Mouse (Mus musculus) forebrain, embryonic 16.5 days (tissue): Measurements from ENCODE around the gene Trim65. TPM values are rescaled to one million over a fixed set of nuclear protein-coding genes. Genes with fewer than 3 reads are reported as not detected.

Source experiments
- ATAC-seq: fragments of 200-750 bp; cut with Nextera tagmentation; 2 replicates; pipeline ENCODE4 v1.8.0; 2017; ENCODE audit warnings: mild to moderate bottlenecking, moderate library complexity
- H3K27ac ChIP-seq: fragments of 300-500 bp; sonication (generic); 2 replicates; pipeline ENCODE4 v1.5.1; 2014; ENCODE audit warnings: low read length, control low read depth
- H3K27me3 ChIP-seq: fragments of 300-500 bp; sonication (generic); replicated peaks from 2 replicates; pipeline ENCODE4 v1.6.1; 2014; ENCODE audit warnings: low read length; ENCODE audit not compliant: control insufficient read depth, insufficient read depth
- H3K36me3 ChIP-seq: fragments of 300-500 bp; sonication (generic); 2 replicates; pipeline ENCODE4 v1.6.1; 2014; ENCODE audit not compliant: control insufficient read depth, insufficient read depth
- H3K4me1 ChIP-seq: fragments of 300-500 bp; sonication (generic); replicated peaks from 2 replicates; pipeline ENCODE4 v1.6.1; 2014; ENCODE audit warnings: low read length; ENCODE audit not compliant: control insufficient read depth, insufficient read depth
- H3K4me2 ChIP-seq: fragments of 300-500 bp; sonication (generic); 2 replicates; pipeline ENCODE4 v1.6.1; 2014; ENCODE audit warnings: mild to moderate bottlenecking, low read length, control low read depth
- H3K4me3 ChIP-seq: fragments of 300-500 bp; sonication (generic); replicated peaks from 2 replicates; pipeline ENCODE4 v1.5.1; 2014; ENCODE audit warnings: mild to moderate bottlenecking, low read length, control low read depth
- H3K9ac ChIP-seq: fragments of 300-500 bp; sonication (generic); replicated peaks from 2 replicates; pipeline ENCODE4 v1.6.1; 2014; ENCODE audit warnings: low read depth, low read length, control low read depth
- H3K9me3 ChIP-seq: fragments of 300-500 bp; sonication (generic); 2 replicates; pipeline ENCODE4 v1.6.1; 2016; ENCODE audit warnings: low read length; ENCODE audit not compliant: control insufficient read depth
- WGBS: fragments of 180-500 bp; shearing (Covaris S2); extraction: QIAGEN DNeasy Blood & Tissue Kit; methylation state at CpG from one replicate; pipeline ENCODE4 v1.1.7; 2014; 5-methylcytosine and 5-hydroxymethylcytosine counted together
- polyA plus RNA-seq: library from polyadenylated mRNA; unstranded; fragments of >200 nt; fragmentation: Nextera tagmentation; extraction: Ambion mirVana; gene quantifications from 2 replicates; pipeline ENCODE4 v1.2.1, GENCODE M21; 2015

The Trim65 gene
- polyA plus RNA-seq, 1 experiment from 2014 or later = 2.0 TPM

- Histone ChIP-seq H3K27me3 (no peaks in the 10 kb centered on the region), H3K4me3 (peak overlapping the region; percentile 95), H3K4me2 (peak overlapping the region; percentile 84), H3K9me3 (no peaks in the 10 kb centered on the region), H3K9ac (peak overlapping the region; percentile 91), H3K36me3 (peaks cover 13% of the 10 kb centered on the region), H3K27ac (peak overlapping the region; percentile 91), H3K4me1 (peaks cover 19% of the 10 kb centered on the region)
- no peak for ATAC-seq
- 12% methylated on average over 6 of the region's 6 CpGs for WGBS
These were observed 36.3 kb upstream of the Trim65 start for GRCm38 (mm10) chr11:116167232-116167631.

- no peak overlapping the region for H3K27ac ChIP-seq
- no peak for ATAC-seq
- H3K36me3 ChIP-seq = peaks cover 10% of the 10 kb centered on the region
- WGBS = 34% methylated on average over 9 of the region's 9 CpGs
- no peak overlapping the region for H3K9ac ChIP-seq
- H3K9me3 ChIP-seq = no peaks in the 10 kb centered on the region
- H3K4me3 ChIP-seq = no peak overlapping the region
- no peaks in the 10 kb centered on the region for H3K27me3 ChIP-seq
- H3K4me1 ChIP-seq = peaks cover 19% of the 10 kb centered on the region
- H3K4me2 ChIP-seq = no peak overlapping the region
These were observed 32.1 kb upstream of the Trim65 start for GRCm38 (mm10) chr11:116163002-116163401.

- no peak overlapping the region for H3K9ac ChIP-seq
- H3K27ac ChIP-seq = no peak overlapping the region
- ATAC-seq = peak; percentile 50; the same call in 1 of the 2 replicates
These were observed 31.2 kb upstream of the Trim65 start for GRCm38 (mm10) chr11:116162146-116162545.

DNA sequence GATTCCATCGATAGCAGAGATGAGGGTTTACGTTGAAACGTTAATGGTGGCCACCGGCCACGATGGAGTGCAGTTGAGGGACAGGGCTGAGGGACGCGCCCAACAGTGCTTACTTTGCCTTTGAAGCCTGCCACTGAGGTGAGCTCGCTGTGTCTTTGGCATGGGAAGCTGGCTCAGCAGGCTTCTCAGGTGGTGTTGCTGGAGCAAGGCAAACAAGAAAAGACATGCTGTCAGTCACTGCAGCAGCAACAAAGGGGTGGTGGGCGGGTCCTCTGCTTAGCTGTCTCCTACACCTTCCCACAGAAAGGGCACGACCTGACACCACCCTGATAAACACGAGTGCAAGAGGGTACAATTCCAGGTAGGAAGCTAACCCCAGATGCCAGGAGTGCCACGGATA, 30.4 kb upstream of the Trim65 start:
- Histone ChIP-seq H3K9me3 (no peaks in the 10 kb centered on the region), H3K9ac (no peak overlapping the region), H3K36me3 (peaks cover 16% of the 10 kb centered on the region), H3K4me2 (no peak overlapping the region), H3K27me3 (no peaks in the 10 kb centered on the region), H3K27ac (no peak overlapping the region), H3K4me3 (no peak overlapping the region), H3K4me1 (peaks cover 9% of the 10 kb centered on the region)
- 73% methylated on average over 12 of the region's 12 CpGs for WGBS
- no peak for ATAC-seq

More at GRCm38 (mm10) chr11:116162146-116162545, 31.2 kb upstream of the Trim65 start:
- no peaks in the 10 kb centered on the region for H3K9me3 ChIP-seq
- H3K27me3 ChIP-seq = no peaks in the 10 kb centered on the region
- H3K36me3 ChIP-seq = peaks cover 11% of the 10 kb centered on the region
- H3K4me1 ChIP-seq = peaks cover 17% of the 10 kb centered on the region
- 63% methylated on average over 10 of the region's 10 CpGs for WGBS
- no peak overlapping the region for H3K4me3 ChIP-seq
- no peak overlapping the region for H3K4me2 ChIP-seq

DNA sequence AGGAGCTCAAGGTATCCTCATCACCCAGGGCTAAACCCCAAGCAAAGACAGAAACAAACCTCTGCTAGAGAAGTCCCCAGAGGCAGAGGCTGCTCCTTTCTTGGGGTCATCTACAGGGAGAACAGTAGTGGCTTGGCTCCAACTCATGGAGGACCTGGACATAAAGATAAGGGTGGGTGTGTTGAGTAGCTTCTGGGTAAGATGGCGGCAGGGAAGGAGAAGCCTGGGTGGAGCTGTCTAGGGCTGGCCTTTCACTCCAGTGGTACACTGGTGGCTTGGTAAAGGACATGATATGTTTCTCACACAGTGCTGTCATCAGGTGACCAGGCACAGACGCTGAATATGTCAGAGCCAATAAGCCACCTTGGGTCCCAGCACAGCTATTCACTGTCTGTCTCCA, 20.0 kb upstream of the Trim65 start:
- no peaks in the 10 kb centered on the region for H3K9me3 ChIP-seq
- no peak for ATAC-seq

DNA sequence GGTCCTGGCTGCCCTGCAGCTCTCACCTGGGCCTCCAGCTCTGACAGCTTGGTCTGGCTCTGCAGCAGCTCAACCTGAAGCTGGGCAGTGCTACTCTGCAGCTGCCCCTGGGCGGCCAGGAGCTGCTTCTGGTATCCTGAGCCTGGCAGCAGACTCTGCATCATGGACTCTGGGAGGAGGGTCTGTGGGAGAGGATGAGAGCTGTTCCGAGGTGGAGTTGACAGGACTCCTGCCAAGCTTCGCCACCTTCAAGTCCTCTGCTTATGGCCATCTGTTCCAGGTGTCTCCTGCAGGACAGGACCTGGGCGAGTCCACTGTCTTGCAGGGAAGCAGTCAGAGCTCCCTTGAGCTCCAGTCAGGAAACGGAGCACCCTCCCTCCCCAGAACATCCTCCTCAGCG, 18.4 kb upstream of the Trim65 start:
- no peaks in the 10 kb centered on the region for H3K9me3 ChIP-seq
- no peak overlapping the region for H3K4me2 ChIP-seq
- 87% methylated on average over 6 of the region's 6 CpGs for WGBS
- H3K27me3 ChIP-seq = no peaks in the 10 kb centered on the region
- ATAC-seq = no peak
- no peak overlapping the region for H3K27ac ChIP-seq
- no peak overlapping the region for H3K9ac ChIP-seq
- no peaks in the 10 kb centered on the region for H3K4me1 ChIP-seq
- peaks cover 55% of the 10 kb centered on the region for H3K36me3 ChIP-seq
- H3K4me3 ChIP-seq = no peak overlapping the region

More for the DNA sequence above, 20.0 kb upstream of the Trim65 start:
- Histone ChIP-seq H3K4me2 (no peak overlapping the region), H3K4me1 (no peaks in the 10 kb centered on the region), H3K27me3 (no peaks in the 10 kb centered on the region), H3K27ac (no peak overlapping the region), H3K36me3 (peaks cover 49% of the 10 kb centered on the region), H3K4me3 (no peak overlapping the region), H3K9ac (no peak overlapping the region)
- WGBS = 98% methylated on average over 2 of the region's 2 CpGs

DNA sequence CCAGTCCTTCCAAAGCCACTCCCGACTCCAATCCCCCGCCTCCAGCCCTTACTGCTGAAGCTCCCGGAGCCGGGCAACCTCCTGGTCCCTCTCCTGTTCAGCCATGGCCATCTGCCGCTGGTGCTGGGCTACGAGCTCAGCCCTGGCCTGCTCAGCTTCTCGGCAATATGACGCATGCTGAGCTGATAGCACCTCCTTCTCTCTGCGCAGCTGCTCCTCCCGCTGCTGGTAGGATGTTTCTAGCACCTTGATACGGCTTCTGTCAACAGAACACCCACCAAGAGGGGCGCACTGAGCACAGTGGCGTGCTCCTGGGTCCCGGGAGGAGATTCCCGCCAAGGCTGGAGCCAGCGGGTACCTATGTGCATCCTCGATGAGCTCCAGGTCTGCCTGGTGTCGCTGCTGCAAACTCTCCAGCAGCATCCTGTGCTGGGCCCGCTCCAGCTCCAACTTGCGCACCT, 17.9 kb upstream of the Trim65 start:
- peaks cover 51% of the 10 kb centered on the region for H3K36me3 ChIP-seq
- no peak overlapping the region for H3K9ac ChIP-seq
- no peak overlapping the region for H3K27ac ChIP-seq
- 72% methylated on average over 20 of the region's 20 CpGs for WGBS
- H3K9me3 ChIP-seq = no peaks in the 10 kb centered on the region
- H3K4me1 ChIP-seq = no peaks in the 10 kb centered on the region
- H3K27me3 ChIP-seq = no peaks in the 10 kb centered on the region
- no peak overlapping the region for H3K4me3 ChIP-seq
- ATAC-seq = no peak
- H3K4me2 ChIP-seq = no peak overlapping the region

- no peaks in the 10 kb centered on the region for H3K4me1 ChIP-seq
- H3K4me2 ChIP-seq = no peak overlapping the region
- H3K27me3 ChIP-seq = no peaks in the 10 kb centered on the region
- ATAC-seq = peak; percentile 63; the same call in 1 of the 2 replicates
- no peak overlapping the region for H3K4me3 ChIP-seq
- peaks cover 42% of the 10 kb centered on the region for H3K36me3 ChIP-seq
- H3K9me3 ChIP-seq = no peaks in the 10 kb centered on the region
- no peak overlapping the region for H3K27ac ChIP-seq
- 75% methylated on average over 25 of the region's 25 CpGs for WGBS
- 0 out of 2 replicates have a peak overlapping the region, but pooled peaks have one; percentile 3 for H3K9ac ChIP-seq
These were observed 15.5 kb upstream of the Trim65 start for GRCm38 (mm10) chr11:116146294-116146985.

DNA sequence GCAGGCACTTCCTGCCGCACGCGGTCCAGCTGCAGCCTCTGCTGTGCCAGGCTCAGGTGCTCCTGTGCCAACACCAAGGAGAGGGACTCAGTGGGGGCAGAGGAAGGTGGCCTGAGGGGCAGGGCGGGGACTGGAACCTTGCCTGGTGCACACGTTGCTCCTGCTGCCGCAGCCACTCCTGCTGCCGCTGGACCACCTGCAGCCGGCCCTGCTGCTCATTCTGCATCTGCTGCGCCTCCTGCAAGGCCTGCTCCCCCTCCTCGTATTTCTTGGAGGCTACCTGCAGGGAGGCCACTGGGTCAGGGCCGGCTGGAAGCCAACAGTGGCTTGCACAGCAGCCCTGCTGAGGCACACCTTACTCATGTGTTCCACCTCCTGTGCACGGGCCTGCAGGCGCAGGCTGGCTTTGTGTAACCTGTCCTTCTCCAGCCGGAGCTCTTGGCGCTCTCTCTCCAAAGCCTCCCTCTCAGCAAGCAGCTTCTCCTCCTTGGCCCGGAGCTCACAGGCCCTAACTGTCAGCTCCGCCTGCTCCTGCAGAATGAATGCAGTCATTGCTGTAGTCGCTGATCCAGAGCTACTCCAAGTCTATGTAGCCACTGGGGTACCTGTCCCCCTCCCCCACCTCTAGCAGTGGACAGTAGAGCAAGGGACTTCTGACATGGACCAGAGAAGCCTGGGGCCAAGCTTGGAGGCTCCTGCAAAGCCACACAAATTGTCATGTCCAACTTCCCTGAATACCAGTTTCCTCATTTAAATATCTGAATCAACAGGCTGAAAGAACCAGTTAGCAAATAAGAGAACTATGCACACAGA, 14.8 kb upstream of the Trim65 start:
- H3K4me1 ChIP-seq = no peaks in the 10 kb centered on the region
- ATAC-seq = peak; percentile 18; the same call in 1 of the 2 replicates

More for the DNA sequence above, 14.8 kb upstream of the Trim65 start:
- Histone ChIP-seq H3K9me3 (no peaks in the 10 kb centered on the region), H3K27me3 (no peaks in the 10 kb centered on the region), H3K36me3 (peaks cover 34% of the 10 kb centered on the region), H3K9ac (0 out of 2 replicates have a peak overlapping the region, but pooled peaks have one; percentile 3), H3K4me2 (no peak overlapping the region), H3K4me3 (no peak overlapping the region), H3K27ac (peak overlapping the region; percentile 53)
- WGBS = 51% methylated on average over 17 of the region's 18 CpGs
